Mouse (Mus musculus) midbrain, embryonic 14.5 days (tissue): ENCODE data around the gene Ubr1. TPM values are rescaled to one million over a fixed set of nuclear protein-coding genes. Genes with fewer than 3 reads are reported as not detected.

ENCODE experiments used
- ATAC-seq: fragments of 200-750 bp; cut with Nextera tagmentation; 2 replicates; pipeline ENCODE4 v1.8.0; 2017; ENCODE audit warnings: moderate number of reproducible peaks, moderate library complexity; ENCODE audit not compliant: low FRiP score, low TSS enrichment
- DNase-seq: peaks from one replicate; pipeline ENCODE4 v3.0.0-alpha.2; 2015
- H3K27ac ChIP-seq: fragments of 300-500 bp; sonication (generic); replicated peaks from 2 replicates; pipeline ENCODE4 v1.5.1; 2014; ENCODE audit warnings: mild to moderate bottlenecking, low read depth, low read length, moderate library complexity
- H3K27me3 ChIP-seq: fragments of 300-500 bp; sonication (generic); 2 replicates; pipeline ENCODE4 v1.6.1; 2014; ENCODE audit warnings: low read length, control low read depth, mixed read lengths; ENCODE audit not compliant: control insufficient read depth, insufficient read depth
- H3K36me3 ChIP-seq: fragments of 300-500 bp; sonication (generic); 2 replicates; pipeline ENCODE4 v1.6.1; 2014; ENCODE audit warnings: low read length, control low read depth; ENCODE audit not compliant: control insufficient read depth, insufficient read depth
- H3K4me1 ChIP-seq: fragments of 300-500 bp; sonication (generic); 2 replicates; pipeline ENCODE4 v1.6.1; 2014; ENCODE audit warnings: mild to moderate bottlenecking, antibody characterized with exemption, low read length, control low read depth; ENCODE audit not compliant: control insufficient read depth, insufficient read depth
- H3K4me2 ChIP-seq: fragments of 300-500 bp; sonication (generic); 2 replicates; pipeline ENCODE4 v1.6.1; 2014; ENCODE audit warnings: mild to moderate bottlenecking, low read length, moderate library complexity
- H3K4me3 ChIP-seq: fragments of 300-500 bp; sonication (generic); replicated peaks from 2 replicates; pipeline ENCODE4 v1.5.1; 2014; ENCODE audit warnings: low read depth, low read length
- H3K9ac ChIP-seq: fragments of 300-500 bp; sonication (generic); replicated peaks from 2 replicates; pipeline ENCODE4 v1.6.1; 2014; ENCODE audit warnings: mild to moderate bottlenecking, low read length, moderate library complexity
- H3K9me3 ChIP-seq: fragments of 300-500 bp; sonication (generic); 2 replicates; pipeline ENCODE4 v1.6.1; 2016; ENCODE audit warnings: low read length, control low read depth, mixed read lengths; ENCODE audit not compliant: control insufficient read depth
- WGBS: fragments of 180-500 bp; shearing (Covaris S2); extraction: QIAGEN DNeasy Blood & Tissue Kit; methylation state at CpG from one replicate; pipeline ENCODE4 v1.1.7; 2014; 5-methylcytosine and 5-hydroxymethylcytosine counted together
- polyA plus RNA-seq: library from polyadenylated mRNA; unstranded; fragments of >200 nt; fragmentation: Nextera tagmentation; extraction: Ambion mirVana; gene quantifications from 2 replicates; pipeline ENCODE4 v1.2.1, GENCODE M21; 2014

The Ubr1 gene
- polyA plus RNA-seq, 1 experiment from 2014 or later, result 40.5 TPM

DNA sequence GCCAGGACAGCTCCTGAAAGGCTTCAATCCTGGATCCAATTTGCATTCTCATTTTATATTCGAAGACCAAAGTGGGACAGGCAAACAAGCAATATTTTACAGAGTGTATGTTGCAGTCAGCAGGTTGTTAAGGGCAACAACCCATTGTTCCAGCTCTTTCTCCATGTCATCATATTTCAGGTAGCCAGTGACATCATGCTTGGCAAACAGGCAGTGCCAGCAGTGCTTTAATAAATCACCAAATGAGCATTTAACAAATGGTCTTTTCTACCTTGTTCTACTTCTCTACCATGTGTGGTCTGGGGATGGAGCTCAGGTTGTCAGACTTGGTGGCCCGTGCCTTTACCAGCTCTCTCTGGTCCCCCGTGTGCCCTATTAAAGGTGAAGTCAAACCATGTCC is 112.4 kb downstream of the Ubr1 start:
- no peak for ATAC-seq
- Histone ChIP-seq H3K4me3 (no peak overlapping the region), H3K27me3 (no peaks in the 10 kb centered on the region), H3K4me2 (no peak overlapping the region), H3K9me3 (no peaks in the 10 kb centered on the region), H3K9ac (no peak overlapping the region), H3K36me3 (peaks cover 30% of the 10 kb centered on the region), H3K27ac (no peak overlapping the region), H3K4me1 (no peaks in the 10 kb centered on the region)
- no peak for DNase-seq
- WGBS, result 91% methylated on average over 3 of the region's 3 CpGs

DNA sequence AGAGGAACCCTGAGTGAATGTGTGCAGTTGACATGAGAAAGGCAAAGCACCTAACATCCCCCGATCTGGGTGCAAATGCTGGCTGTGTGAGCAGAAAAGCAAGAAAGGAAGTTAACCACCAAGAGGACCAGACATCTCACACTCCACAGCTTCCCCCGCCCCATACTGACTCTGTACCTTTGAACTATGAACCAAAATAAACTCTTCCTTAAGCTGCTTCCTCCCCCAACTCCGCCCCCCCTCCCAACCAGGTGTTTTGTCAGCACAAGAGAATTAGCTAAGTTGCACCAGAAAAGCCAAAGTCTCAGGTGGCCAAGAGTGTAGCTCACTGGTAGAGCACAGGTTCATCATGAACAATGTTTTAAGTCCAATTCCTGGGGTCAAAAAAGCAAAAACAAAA is 117.4 kb downstream of the Ubr1 start:
- Histone ChIP-seq H3K36me3 (no peaks in the 10 kb centered on the region), H3K4me3 (no peak overlapping the region), H3K27ac (no peak overlapping the region), H3K27me3 (no peaks in the 10 kb centered on the region), H3K4me1 (peaks cover 5% of the 10 kb centered on the region), H3K9ac (no peak overlapping the region), H3K4me2 (no peak overlapping the region), H3K9me3 (no peaks in the 10 kb centered on the region)
- DNase-seq (no peak), ATAC-seq (no peak)
- WGBS, result 80% methylated on average over 3 of the region's 3 CpGs

GRCm38 (mm10) chr2:120852626-120853025 is 117.9 kb downstream of the Ubr1 start:
- ATAC-seq (no peak), DNase-seq (no peak)
- Histone ChIP-seq H3K27me3 (no peaks in the 10 kb centered on the region), H3K9me3 (no peaks in the 10 kb centered on the region), H3K36me3 (no peaks in the 10 kb centered on the region), H3K4me3 (no peak overlapping the region), H3K4me1 (peaks cover 10% of the 10 kb centered on the region), H3K9ac (no peak overlapping the region), H3K27ac (no peak overlapping the region), H3K4me2 (no peak overlapping the region)
- WGBS, result 60% methylated on average over 1 of the region's 1 CpGs

GRCm38 (mm10) chr2:120850424-120851082 is 120.0 kb downstream of the Ubr1 start, which contains the start of gene Ttbk2:
Ttbk2 (minus strand) TSS chr2:120850604.
- no peaks in the 10 kb centered on the region for H3K27me3 ChIP-seq
- WGBS, result under 1% methylated on average over 39 of the region's 39 CpGs
- DNase-seq (peak; percentile 99), ATAC-seq (peak; percentile 100)
- H3K4me3 ChIP-seq, result peak within 1 kb of the TSS; percentile 88
- peak within 1 kb of the TSS; percentile 73 for H3K4me2 ChIP-seq
- no peaks in the 10 kb centered on the region for H3K36me3 ChIP-seq
- H3K9ac ChIP-seq, result peak within 1 kb of the TSS; percentile 86
- H3K27ac ChIP-seq, result peak within 1 kb of the TSS; percentile 93
- H3K9me3 ChIP-seq, result no peaks in the 10 kb centered on the region
- peaks cover 10% of the 10 kb centered on the region for H3K4me1 ChIP-seq

- Histone ChIP-seq H3K4me2 (peak within 1 kb of the TSS; percentile 73), H3K4me1 (peaks cover 10% of the 10 kb centered on the region), H3K9ac (peak within 1 kb of the TSS; percentile 86), H3K27me3 (no peaks in the 10 kb centered on the region), H3K36me3 (no peaks in the 10 kb centered on the region), H3K9me3 (no peaks in the 10 kb centered on the region), H3K27ac (peak within 1 kb of the TSS; percentile 93), H3K4me3 (peak within 1 kb of the TSS; percentile 88)
- peak; percentile 71 for ATAC-seq
- peak; percentile 74 for DNase-seq
- under 1% methylated on average over 70 of the region's 71 CpGs for WGBS
Observed at GRCm38 (mm10) chr2:120849449-120850423, 120.8 kb downstream of the Ubr1 start, which contains the start of gene Cdan1. Cdan1 (minus strand) TSS chr2:120850128.

DNA sequence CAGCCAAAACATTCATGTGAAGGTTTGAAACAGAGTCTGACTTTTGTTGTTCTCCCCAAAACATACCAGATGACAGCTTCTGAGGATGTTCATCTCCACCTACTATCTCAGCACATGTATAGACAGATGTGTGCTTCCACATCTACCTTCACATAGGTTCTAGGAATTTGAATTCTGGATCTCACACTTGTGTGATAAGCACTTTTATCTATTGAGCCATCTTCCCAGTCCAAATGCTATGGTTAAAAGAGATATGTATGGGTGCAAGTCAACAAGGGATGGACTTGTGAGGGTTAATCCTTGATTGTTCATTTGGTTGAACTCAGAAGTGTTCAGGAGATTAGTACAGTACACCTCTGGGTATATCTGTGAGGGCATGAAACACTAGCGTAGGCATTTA is 125.2 kb downstream of the Ubr1 start:
- no peak for ATAC-seq
- DNase-seq, result no peak
- 100% methylated on average over 1 of the region's 1 CpGs for WGBS

DNA sequence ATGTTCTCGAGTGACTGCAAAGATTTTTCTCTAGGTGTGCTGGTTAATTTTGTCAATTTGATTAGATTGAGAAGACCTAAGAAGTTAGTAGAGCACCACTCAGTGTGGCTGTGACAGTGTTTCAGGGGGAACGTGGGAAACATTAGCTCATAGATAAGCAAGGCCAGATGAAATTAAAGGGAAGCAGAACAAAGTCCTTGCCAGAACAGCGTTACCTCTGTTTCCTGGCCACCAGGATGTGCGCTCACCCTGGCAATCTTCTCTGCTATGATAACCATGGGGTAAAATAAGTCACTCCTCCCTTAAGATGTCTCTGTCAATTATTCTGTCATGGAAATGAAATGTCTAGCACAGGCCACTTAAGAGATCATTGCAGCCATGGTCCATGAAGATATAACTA is 126.5 kb downstream of the Ubr1 start:
- H3K4me3 ChIP-seq, result no peak overlapping the region
- ATAC-seq, result no peak

More for the DNA sequence above, 125.2 kb downstream of the Ubr1 start:
- Histone ChIP-seq H3K27me3 (no peaks in the 10 kb centered on the region), H3K4me1 (peaks cover 6% of the 10 kb centered on the region), H3K4me2 (no peak overlapping the region), H3K9ac (no peak overlapping the region), H3K36me3 (no peaks in the 10 kb centered on the region), H3K9me3 (no peaks in the 10 kb centered on the region), H3K4me3 (no peak overlapping the region), H3K27ac (no peak overlapping the region)

GRCm38 (mm10) chr2:120841211-120841610 is 129.3 kb downstream of the Ubr1 start:
- Histone ChIP-seq H3K27me3 (no peaks in the 10 kb centered on the region), H3K4me3 (no peak overlapping the region), H3K27ac (no peak overlapping the region), H3K4me2 (no peak overlapping the region), H3K9ac (no peak overlapping the region), H3K9me3 (peaks cover 5% of the 10 kb centered on the region; the same call in 1 of the 2 replicates), H3K4me1 (no peaks in the 10 kb centered on the region), H3K36me3 (no peaks in the 10 kb centered on the region)
- no peak for ATAC-seq
- no peak for DNase-seq
- WGBS, result 81% methylated on average over 1 of the region's 1 CpGs

More for the DNA sequence above, 126.5 kb downstream of the Ubr1 start:
- Histone ChIP-seq H3K9me3 (no peaks in the 10 kb centered on the region), H3K4me1 (peaks cover 6% of the 10 kb centered on the region), H3K27me3 (no peaks in the 10 kb centered on the region), H3K36me3 (no peaks in the 10 kb centered on the region), H3K27ac (no peak overlapping the region), H3K4me2 (no peak overlapping the region), H3K9ac (no peak overlapping the region)
- no peak for DNase-seq
- whole genome bisulfite sequencing, result 91% methylated on average over 4 of the region's 4 CpGs
